18 mouse cellular contexts compared by ENCODE assay signal in the genomic region with DNA sequence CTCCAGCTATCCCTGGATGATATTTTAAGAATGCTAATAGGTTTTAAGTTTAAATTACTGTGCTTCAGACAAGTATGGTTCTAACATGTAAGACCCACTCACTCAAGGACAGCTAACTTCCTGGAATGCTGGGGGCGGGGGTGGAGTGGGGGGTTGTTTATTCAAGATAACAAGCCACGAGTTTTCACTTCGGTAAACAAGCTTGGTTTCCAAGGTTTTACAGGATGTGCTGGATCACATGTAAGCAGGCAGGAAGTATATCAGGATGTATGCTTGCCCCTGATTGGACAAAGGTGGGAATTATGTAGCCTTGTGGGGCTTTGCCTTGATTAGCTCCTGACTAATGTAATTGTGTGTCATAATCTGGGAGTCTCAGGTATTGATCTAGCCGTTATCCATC.
DNase-seq lines count a peak whose midpoint lies in the region; ATAC-seq and TF ChIP-seq lines count a peak whose summit lies in the region.
"Had no signal": no experiment of that assay in that cellular context is flagged by ENCODE, and none has a peak within 500 bp of the region (broad histone marks: within the 10 kb centered on the region; RNA-seq: fewer than 3 reads in every experiment).

No protein-coding gene starts in this region.

- no peak overlapping the region for H3K9ac ChIP-seq in heart, postnatal 0 days (replicated peaks; ENCODE audit: low read depth, low read length)
- H3K9ac ChIP-seq in liver, embryonic 12.5 days = no peak overlapping the region
- H3K9ac ChIP-seq in lung, postnatal 0 days (replicated peaks; ENCODE audit: low read depth) = no peak overlapping the region
- no peak overlapping the region for H3K9ac ChIP-seq in hindbrain, postnatal 0 days (replicated peaks; ENCODE audit: low read length)
- H3K9ac ChIP-seq: forebrain, embryonic 12.5 days; liver, embryonic 15.5 days; midbrain, embryonic 13.5 days; neural tube, embryonic 13.5 days had no signal

- H3K4me3 ChIP-seq in heart, postnatal 0 days (ENCODE audit: low read depth, low read length) = no peak overlapping the region
- H3K4me3 ChIP-seq in liver, embryonic 12.5 days = no peak overlapping the region
- no peak overlapping the region for H3K4me3 ChIP-seq in lung, postnatal 0 days (ENCODE audit: low read depth, low read length)
- no peak overlapping the region for H3K4me3 ChIP-seq in hindbrain, postnatal 0 days (ENCODE audit: low read length)
- H3K4me3 ChIP-seq: forebrain, embryonic 12.5 days; liver, embryonic 15.5 days; midbrain, embryonic 13.5 days; neural tube, embryonic 13.5 days had no signal

- intact Hi-C loops in heart, postnatal 14 days (cut with DNase I) = no loop called here

- H3K36me3 ChIP-seq in heart, postnatal 0 days (replicated peaks; ENCODE audit: control insufficient read depth, insufficient read depth, low read length) = no peaks in the 10 kb centered on the region
- H3K36me3 ChIP-seq in liver, embryonic 12.5 days = no peaks in the 10 kb centered on the region
- no peaks in the 10 kb centered on the region for H3K36me3 ChIP-seq in lung, postnatal 0 days (ENCODE audit: insufficient read depth, low read length)
- H3K36me3 ChIP-seq in hindbrain, postnatal 0 days (ENCODE audit: insufficient read depth, low read length) = no peaks in the 10 kb centered on the region
- H3K36me3 ChIP-seq: forebrain, embryonic 12.5 days; liver, embryonic 15.5 days; midbrain, embryonic 13.5 days; neural tube, embryonic 13.5 days had no signal

- no peaks in the 10 kb centered on the region for H3K9me3 ChIP-seq in heart, postnatal 0 days (replicated peaks; ENCODE audit: control insufficient read depth, low read length)
- no peaks in the 10 kb centered on the region for H3K9me3 ChIP-seq in liver, embryonic 12.5 days (replicated peaks)
- H3K9me3 ChIP-seq in lung, postnatal 0 days (ENCODE audit: low read length) = no peaks in the 10 kb centered on the region
- H3K9me3 ChIP-seq in hindbrain, postnatal 0 days (ENCODE audit: low read length) = no peaks in the 10 kb centered on the region
- H3K9me3 ChIP-seq: forebrain, embryonic 12.5 days; liver, embryonic 15.5 days; midbrain, embryonic 13.5 days; neural tube, embryonic 13.5 days had no signal

- no peaks in the 10 kb centered on the region for H3K4me1 ChIP-seq in heart, postnatal 0 days (ENCODE audit: control insufficient read depth, insufficient read depth)
- H3K4me1 ChIP-seq in liver, embryonic 12.5 days = peaks cover 3% of the 10 kb centered on the region; the same call in 1 of the 2 replicates
- H3K4me1 ChIP-seq in lung, postnatal 0 days (ENCODE audit: insufficient read depth, low read depth, low read length) = no peaks in the 10 kb centered on the region
- H3K4me1 ChIP-seq in hindbrain, postnatal 0 days (ENCODE audit: insufficient read depth, low read length) = no peaks in the 10 kb centered on the region
- H3K4me1 ChIP-seq: forebrain, embryonic 12.5 days; liver, embryonic 15.5 days; midbrain, embryonic 13.5 days; neural tube, embryonic 13.5 days had no signal

- no peaks in the 10 kb centered on the region for H3K27me3 ChIP-seq in heart, postnatal 0 days (ENCODE audit: control insufficient read depth, insufficient read depth, low read length)
- H3K27me3 ChIP-seq in liver, embryonic 12.5 days (replicated peaks) = no peaks in the 10 kb centered on the region
- H3K27me3 ChIP-seq in lung, postnatal 0 days (replicated peaks; ENCODE audit: insufficient read depth, low read length) = no peaks in the 10 kb centered on the region
- no peaks in the 10 kb centered on the region for H3K27me3 ChIP-seq in hindbrain, postnatal 0 days (ENCODE audit: insufficient read depth, low read length)
- H3K27me3 ChIP-seq: forebrain, embryonic 12.5 days; liver, embryonic 15.5 days; midbrain, embryonic 13.5 days; neural tube, embryonic 13.5 days; Patski had no signal

- no peak overlapping the region for H3K4me2 ChIP-seq in heart, postnatal 0 days (ENCODE audit: low read depth, low read length)
- no peak overlapping the region for H3K4me2 ChIP-seq in liver, embryonic 12.5 days
- no peak overlapping the region for H3K4me2 ChIP-seq in lung, postnatal 0 days (replicated peaks; ENCODE audit: low read depth, low read length)
- no peak overlapping the region for H3K4me2 ChIP-seq in hindbrain, postnatal 0 days (ENCODE audit: low read depth, low read length)
- H3K4me2 ChIP-seq: forebrain, embryonic 12.5 days; liver, embryonic 15.5 days; midbrain, embryonic 13.5 days; neural tube, embryonic 13.5 days had no signal

- ATAC-seq in heart, postnatal 0 days (ENCODE audit: insufficient read depth, low read depth) = peak; percentile 33; the same call in 1 of the 2 replicates
- no peak for ATAC-seq in liver, embryonic 12.5 days
- ATAC-seq in lung, postnatal 0 days = peak; percentile 87
- no peak for ATAC-seq in hindbrain, postnatal 0 days
- ATAC-seq: midbrain, embryonic 13.5 days; Patski had no signal

- WGBS in heart, postnatal 0 days = 30% methylated on average over 4 of the region's 4 CpGs
- 28% methylated on average over 4 of the region's 4 CpGs for WGBS in liver, embryonic 12.5 days (ENCODE audit: insufficient replicate concordance)
- WGBS in lung, postnatal 0 days = 19% methylated on average over 4 of the region's 4 CpGs
- WGBS in hindbrain, postnatal 0 days = 79% methylated on average over 4 of the region's 4 CpGs

- no peak overlapping the region for H3K27ac ChIP-seq in heart, postnatal 0 days (ENCODE audit: low read depth)
- H3K27ac ChIP-seq in liver, embryonic 12.5 days = no peak overlapping the region
- H3K27ac ChIP-seq in lung, postnatal 0 days (ENCODE audit: low read length) = no peak overlapping the region
- H3K27ac ChIP-seq in hindbrain, postnatal 0 days = no peak overlapping the region
- H3K27ac ChIP-seq: forebrain, embryonic 12.5 days; liver, embryonic 15.5 days; midbrain, embryonic 13.5 days; neural tube, embryonic 13.5 days had no signal

- no peak for TF ChIP-seq CTCF in heart, postnatal 0 days (IDR thresholded peaks at IDR 0.05; ENCODE audit: low read depth)
- TF ChIP-seq CTCF in lung, postnatal 0 days (IDR thresholded peaks at IDR 0.05) = no peak
- no peak for TF ChIP-seq CTCF in hindbrain, postnatal 0 days (IDR thresholded peaks at IDR 0.05; ENCODE audit: low read depth)

- DNase-seq in heart, postnatal 0 days (ENCODE audit: low spot score) = peak; percentile 17
- no peak for DNase-seq in heart, postnatal 14 days
- DNase-seq in liver = peak; percentile 9
- peak; percentile 61 for DNase-seq in lung, postnatal 0 days (ENCODE audit: low spot score)
- peak; percentile 35 for DNase-seq in lung, postnatal 36 days
- no peak for DNase-seq in hindbrain, postnatal 0 days (ENCODE audit: low spot score)
- DNase-seq: adrenal gland, adult 8-10 months; cerebellum, adult 8-10 months; gastrocnemius, postnatal 10 days; layer of hippocampus, adult 9-11 months; right cerebral cortex, adult 18-20 months; thymus, postnatal 14 days had no signal

- 0 out of 2 replicates have a peak, but pooled peaks have one; percentile 32 for TF ChIP-seq EP300 in heart, postnatal 0 days (IDR thresholded peaks at IDR 0.05; ENCODE audit: low read depth)
- peak; percentile 93 for TF ChIP-seq EP300 in lung, postnatal 0 days (IDR thresholded peaks at IDR 0.05)

Comparison
In these comparisons a context has a peak if more than half of its experiments do, and no peak if none do; other contexts are left out.
1. DNase-seq: peak in heart, postnatal 0 days (single experiment), liver (single experiment), lung, postnatal 0 days (single experiment) and lung, postnatal 36 days (single experiment); none in heart, postnatal 14 days (0 of 2) and hindbrain, postnatal 0 days (single experiment).
2. ATAC-seq: peak in heart, postnatal 0 days (single experiment) and lung, postnatal 0 days (single experiment); none in liver, embryonic 12.5 days (single experiment) and hindbrain, postnatal 0 days (single experiment).